Mouse (Mus musculus): ENCODE results near the gene Inhbb. TPM values are rescaled to one million over a fixed set of nuclear protein-coding genes. Genes with fewer than 3 reads are reported as not detected.
A peak's percentile ranks its signal among the peaks of the same experiment; 100 is the strongest.

Gene Inhbb
- polyA plus RNA-seq, 1 experiment from 2014 or later: 2.4 TPM

GRCm38 (mm10) chr1:119456671-119457527 lies 34.9 kb upstream of the Inhbb start:
- DNase-seq (ENCODE audit: low spot score) (peak; percentile 34), ATAC-seq (0 out of 2 replicates have a peak, but pooled peaks have one; percentile 30)
- H3K4me3 ChIP-seq (ENCODE audit: low read depth, low read length): no peak overlapping the region
- no peak overlapping the region for H3K9ac ChIP-seq (replicated peaks; ENCODE audit: low read depth)
- TF ChIP-seq CTCF (IDR thresholded peaks at IDR 0.05): 0 out of 2 replicates have a peak, but pooled peaks have one; percentile 4
- TF ChIP-seq EP300 (IDR thresholded peaks at IDR 0.05): no peak
- no peak overlapping the region for H3K27ac ChIP-seq (ENCODE audit: low read length)
- H3K4me2 ChIP-seq (replicated peaks; ENCODE audit: low read depth, low read length): peak overlapping the region; percentile 41
- no peaks in the 10 kb centered on the region for H3K36me3 ChIP-seq (ENCODE audit: insufficient read depth, low read length)
- H3K4me1 ChIP-seq (ENCODE audit: insufficient read depth, low read depth, low read length): no peaks in the 10 kb centered on the region
- WGBS: 31% methylated on average over 19 of the region's 19 CpGs
- no peaks in the 10 kb centered on the region for H3K9me3 ChIP-seq (ENCODE audit: low read length)
- no peaks in the 10 kb centered on the region for H3K27me3 ChIP-seq (replicated peaks; ENCODE audit: insufficient read depth, low read length)

GRCm38 (mm10) chr1:119453731-119454130 lies 31.7 kb upstream of the Inhbb start:
- no peak for TF ChIP-seq CTCF (IDR thresholded peaks at IDR 0.05)
- no peak for TF ChIP-seq EP300 (IDR thresholded peaks at IDR 0.05)
- ATAC-seq (no peak), DNase-seq (ENCODE audit: low spot score) (no peak)
- WGBS: 28% methylated on average over 3 of the region's 4 CpGs
- H3K27me3 ChIP-seq (replicated peaks; ENCODE audit: insufficient read depth, low read length): no peaks in the 10 kb centered on the region
- H3K9me3 ChIP-seq (ENCODE audit: low read length): no peaks in the 10 kb centered on the region
- no peak overlapping the region for H3K4me2 ChIP-seq (replicated peaks; ENCODE audit: low read depth, low read length)
- no peak overlapping the region for H3K9ac ChIP-seq (replicated peaks; ENCODE audit: low read depth)
- no peak overlapping the region for H3K27ac ChIP-seq (ENCODE audit: low read length)
- H3K36me3 ChIP-seq (ENCODE audit: insufficient read depth, low read length): no peaks in the 10 kb centered on the region
- H3K4me1 ChIP-seq (ENCODE audit: insufficient read depth, low read depth, low read length): no peaks in the 10 kb centered on the region
- H3K4me3 ChIP-seq (ENCODE audit: low read depth, low read length): no peak overlapping the region

- no peaks in the 10 kb centered on the region for H3K4me1 ChIP-seq (ENCODE audit: insufficient read depth, low read depth, low read length)
- ATAC-seq (no peak), DNase-seq (ENCODE audit: low spot score) (no peak)
- no peak overlapping the region for H3K4me2 ChIP-seq (replicated peaks; ENCODE audit: low read depth, low read length)
- no peaks in the 10 kb centered on the region for H3K36me3 ChIP-seq (ENCODE audit: insufficient read depth, low read length)
- 62% methylated on average over 10 of the region's 10 CpGs for WGBS
- no peak overlapping the region for H3K4me3 ChIP-seq (ENCODE audit: low read depth, low read length)
- no peaks in the 10 kb centered on the region for H3K9me3 ChIP-seq (ENCODE audit: low read length)
- H3K27ac ChIP-seq (ENCODE audit: low read length): no peak overlapping the region
- TF ChIP-seq EP300 (IDR thresholded peaks at IDR 0.05) (no peak), CTCF (IDR thresholded peaks at IDR 0.05) (no peak)
- H3K27me3 ChIP-seq (replicated peaks; ENCODE audit: insufficient read depth, low read length): no peaks in the 10 kb centered on the region
- no peak overlapping the region for H3K9ac ChIP-seq (replicated peaks; ENCODE audit: low read depth)
Measured at GRCm38 (mm10) chr1:119451417-119451816, 29.4 kb upstream of the Inhbb start.

- Histone ChIP-seq H3K27ac (ENCODE audit: low read length) (no peak overlapping the region), H3K36me3 (ENCODE audit: insufficient read depth, low read length) (no peaks in the 10 kb centered on the region), H3K4me2 (replicated peaks; ENCODE audit: low read depth, low read length) (no peak overlapping the region), H3K27me3 (replicated peaks; ENCODE audit: insufficient read depth, low read length) (no peaks in the 10 kb centered on the region), H3K4me3 (ENCODE audit: low read depth, low read length) (no peak overlapping the region), H3K9ac (replicated peaks; ENCODE audit: low read depth) (no peak overlapping the region), H3K9me3 (ENCODE audit: low read length) (no peaks in the 10 kb centered on the region), H3K4me1 (ENCODE audit: insufficient read depth, low read depth, low read length) (no peaks in the 10 kb centered on the region)
- ATAC-seq (peak; percentile 87), DNase-seq (ENCODE audit: low spot score) (peak; percentile 69)
- TF ChIP-seq CTCF (IDR thresholded peaks at IDR 0.05) (no peak), EP300 (IDR thresholded peaks at IDR 0.05) (no peak)
- WGBS: 69% methylated on average over 10 of the region's 10 CpGs
Measured at GRCm38 (mm10) chr1:119450651-119451345, 28.8 kb upstream of the Inhbb start.

GRCm38 (mm10) chr1:119446753-119447283 lies 24.8 kb upstream of the Inhbb start:
- DNase-seq (ENCODE audit: low spot score): peak; percentile 34

More at GRCm38 (mm10) chr1:119446753-119447283, 24.8 kb upstream of the Inhbb start:
- no peak for ATAC-seq
- 53% methylated on average over 10 of the region's 10 CpGs for WGBS
- TF ChIP-seq CTCF (IDR thresholded peaks at IDR 0.05): no peak
- no peak overlapping the region for H3K4me3 ChIP-seq (ENCODE audit: low read depth, low read length)
- no peak overlapping the region for H3K4me2 ChIP-seq (replicated peaks; ENCODE audit: low read depth, low read length)
- H3K4me1 ChIP-seq (ENCODE audit: insufficient read depth, low read depth, low read length): no peaks in the 10 kb centered on the region
- no peak overlapping the region for H3K9ac ChIP-seq (replicated peaks; ENCODE audit: low read depth)
- H3K27me3 ChIP-seq (replicated peaks; ENCODE audit: insufficient read depth, low read length): no peaks in the 10 kb centered on the region
- H3K27ac ChIP-seq (ENCODE audit: low read length): no peak overlapping the region
- no peaks in the 10 kb centered on the region for H3K36me3 ChIP-seq (ENCODE audit: insufficient read depth, low read length)
- no peaks in the 10 kb centered on the region for H3K9me3 ChIP-seq (ENCODE audit: low read length)
